In genomic region chr12:19175631-19176030, GRCm38 (mm10) we compare ENCODE assay signal across 18 mouse cellular contexts.
DNase-seq lines count a peak whose midpoint lies in the region; ATAC-seq lines count a peak whose summit lies in the region.
"Had no signal": no experiment of that assay in that cellular context is flagged by ENCODE, and none has a peak within 500 bp of the region (broad histone marks: within the 10 kb centered on the region; RNA-seq: fewer than 3 reads in every experiment).

No protein-coding gene starts in this region.

- no peaks in the 10 kb centered on the region for H3K36me3 ChIP-seq in hindbrain, embryonic 16.5 days (ENCODE audit: control insufficient read depth, insufficient read depth, low read length)
- H3K36me3 ChIP-seq: embryonic facial prominence, embryonic 12.5 days; limb, embryonic 13.5 days; neural tube, embryonic 15.5 days had no signal

- no peak for ATAC-seq in hindbrain, embryonic 16.5 days
- ATAC-seq: forebrain, embryonic 14.5 days; midbrain, embryonic 16.5 days had no signal

- no peak overlapping the region for H3K9ac ChIP-seq in hindbrain, embryonic 16.5 days (ENCODE audit: low read depth, low read length)
- H3K9ac ChIP-seq: embryonic facial prominence, embryonic 12.5 days; limb, embryonic 13.5 days; neural tube, embryonic 15.5 days had no signal

- peaks cover 6% of the 10 kb centered on the region for H3K9me3 ChIP-seq in hindbrain, embryonic 16.5 days (ENCODE audit: control insufficient read depth, low read length)
- H3K9me3 ChIP-seq: neural tube, embryonic 15.5 days had no signal

- no peaks in the 10 kb centered on the region for H3K27me3 ChIP-seq in hindbrain, embryonic 16.5 days (replicated peaks; ENCODE audit: control insufficient read depth, insufficient read depth, low read length)
- H3K27me3 ChIP-seq: embryonic facial prominence, embryonic 12.5 days; limb, embryonic 13.5 days; neural tube, embryonic 15.5 days had no signal

- H3K4me2 ChIP-seq in hindbrain, embryonic 16.5 days (ENCODE audit: low read length) = no peak overlapping the region
- H3K4me2 ChIP-seq: embryonic facial prominence, embryonic 12.5 days; limb, embryonic 13.5 days; neural tube, embryonic 15.5 days had no signal

- no peaks in the 10 kb centered on the region for H3K4me1 ChIP-seq in hindbrain, embryonic 16.5 days (ENCODE audit: control insufficient read depth, insufficient read depth, low read depth, low read length)
- H3K4me1 ChIP-seq: embryonic facial prominence, embryonic 12.5 days; limb, embryonic 13.5 days; neural tube, embryonic 15.5 days had no signal

- intact Hi-C loops in heart, postnatal 36 days (cut with DNase I) = no loop called here

- H3K27ac ChIP-seq in hindbrain, embryonic 16.5 days (ENCODE audit: low read depth, low read length) = no peak overlapping the region
- H3K27ac ChIP-seq: embryonic facial prominence, embryonic 12.5 days; limb, embryonic 13.5 days; neural tube, embryonic 15.5 days had no signal

- WGBS in hindbrain, embryonic 16.5 days = 19% methylated on average over 22 of the region's 43 CpGs

- peak; percentile 3 for DNase-seq in adrenal gland, adult 2 months
- no peak for DNase-seq in adrenal gland, adult (ENCODE audit: inconsistent age in 2 of 2, low spot score in 1 of 2)
- DNase-seq in heart, postnatal 4 days = peak; percentile 6
- no peak for DNase-seq in heart, postnatal 36 days
- DNase-seq in urinary bladder, postnatal 25 days (ENCODE audit: low spot score) = peak; percentile 2
- DNase-seq in urinary bladder, postnatal 14 days (ENCODE audit: low spot score) = no peak
- DNase-seq in spleen, postnatal 10 days (ENCODE audit: low spot score in 2 of 2) = no peak
- DNase-seq: cerebellum, adult 9-10 months; heart, adult 11 months; kidney, adult 8-10 months; layer of hippocampus, adult 9-11 months; lung, postnatal 10 days had no signal

- H3K4me3 ChIP-seq in hindbrain, embryonic 16.5 days (ENCODE audit: low read length) = no peak overlapping the region
- H3K4me3 ChIP-seq: embryonic facial prominence, embryonic 12.5 days; limb, embryonic 13.5 days; neural tube, embryonic 15.5 days had no signal

Comparison
In these comparisons a context has a peak if more than half of its experiments do, and no peak if none do; other contexts are left out.
1. DNase-seq: peak in adrenal gland, adult 2 months (single experiment), heart, postnatal 4 days (single experiment) and urinary bladder, postnatal 25 days (single experiment); none in adrenal gland, adult (0 of 2), heart, postnatal 36 days (0 of 2), urinary bladder, postnatal 14 days (single experiment) and spleen, postnatal 10 days (0 of 2).